Mouse (Mus musculus): ENCODE results near the gene Olfr1089.

The Olfr1089 gene

GRCm38 (mm10) chr2:86733601-86734000, at the start of gene Olfr1089:
Gene Olfr1089 (minus strand): TSS chr2:86733701.
- DNase-seq (ENCODE audit: low read depth in 2 of 2, low spot score in 2 of 2), result no peak

GRCm38 (mm10) chr2:86782179-86782578, 48.7 kb upstream of the Olfr1089 start, which contains the start of gene Olfr1093:
Gene Olfr1093 (plus strand): TSS chr2:86782479.
- DNase-seq (ENCODE audit: low read depth in 2 of 2, low spot score in 2 of 2), result no peak

GRCm38 (mm10) chr2:86761050-86761449, 27.5 kb upstream of the Olfr1089 start:
- DNase-seq (ENCODE audit: low read depth in 2 of 2, low spot score in 2 of 2), result no peak

GRCm38 (mm10) chr2:86758893-86759292, 25.4 kb upstream of the Olfr1089 start, which contains the start of gene Olfr1090:
Gene Olfr1090 (minus strand): TSS chr2:86758993.
- no peak for DNase-seq (ENCODE audit: low read depth in 2 of 2, low spot score in 2 of 2)

GRCm38 (mm10) chr2:86698295-86698694, 35.2 kb downstream of the Olfr1089 start, which contains the start of gene Olfr1087:
Gene Olfr1087 (minus strand): TSS chr2:86698395.
- DNase-seq (ENCODE audit: low read depth in 2 of 2, low spot score in 2 of 2), result no peak

Measured in CD8-positive naive resting alpha-beta T cell, adult 2 months (primary cell).